Mouse (Mus musculus): ENCODE measurements around the gene Itga2b. TPM values are rescaled to one million over a fixed set of nuclear protein-coding genes. Genes with fewer than 3 reads are reported as not detected.
"Not testable (repeated sequence)": the region's sequence is repeated elsewhere in the genome, so short reads cannot be mapped to it uniquely, and the experiment has no call there.

The Itga2b gene
- polyA plus RNA-seq, 1 experiment from 2014 or later = 12.1 TPM

- no peak overlapping the region for H3K27ac ChIP-seq (ENCODE audit: low read length)
These were observed 58.9 kb downstream of the Itga2b start for GRCm38 (mm10) chr11:102411061-102411460.

GRCm38 (mm10) chr11:102410345-102410744, 59.6 kb downstream of the Itga2b start:
- H3K9me3 ChIP-seq (ENCODE audit: control insufficient read depth, low read length); H3K36me3 ChIP-seq (ENCODE audit: control insufficient read depth, insufficient read depth, low read length); H3K9ac ChIP-seq (ENCODE audit: low read length); H3K4me3 ChIP-seq (ENCODE audit: low read length); ATAC-seq (ENCODE audit: low read depth); H3K27ac ChIP-seq (ENCODE audit: low read length); H3K27me3 ChIP-seq (ENCODE audit: control insufficient read depth, insufficient read depth, low read depth, low read length); H3K4me2 ChIP-seq (ENCODE audit: low read depth, low read length): not testable (repeated sequence)
- WGBS = 96% methylated on average over 3 of the region's 3 CpGs
- peaks cover 15% of the 10 kb centered on the region for H3K4me1 ChIP-seq (replicated peaks; ENCODE audit: control insufficient read depth, insufficient read depth, low read length)

More at GRCm38 (mm10) chr11:102411061-102411460, 58.9 kb downstream of the Itga2b start:
- 56% methylated on average over 3 of the region's 3 CpGs for WGBS
- Histone ChIP-seq H3K4me1 (replicated peaks; ENCODE audit: control insufficient read depth, insufficient read depth, low read length) (peaks cover 10% of the 10 kb centered on the region), H3K9ac (ENCODE audit: low read length) (0 out of 2 replicates have a peak overlapping the region, but pooled peaks have one; percentile 6), H3K4me2 (ENCODE audit: low read depth, low read length) (no peak overlapping the region), H3K27me3 (ENCODE audit: control insufficient read depth, insufficient read depth, low read depth, low read length) (no peaks in the 10 kb centered on the region), H3K9me3 (ENCODE audit: control insufficient read depth, low read length) (no peaks in the 10 kb centered on the region), H3K4me3 (ENCODE audit: low read length) (no peak overlapping the region), H3K36me3 (ENCODE audit: control insufficient read depth, insufficient read depth, low read length) (no peaks in the 10 kb centered on the region)
- ATAC-seq (ENCODE audit: low read depth) = no peak

- Histone ChIP-seq H3K9ac (ENCODE audit: low read length) (no peak overlapping the region), H3K4me3 (ENCODE audit: low read length) (no peak overlapping the region), H3K27me3 (ENCODE audit: control insufficient read depth, insufficient read depth, low read depth, low read length) (no peaks in the 10 kb centered on the region), H3K36me3 (ENCODE audit: control insufficient read depth, insufficient read depth, low read length) (no peaks in the 10 kb centered on the region), H3K4me2 (ENCODE audit: low read depth, low read length) (no peak overlapping the region), H3K27ac (ENCODE audit: low read length) (no peak overlapping the region), H3K4me1 (replicated peaks; ENCODE audit: control insufficient read depth, insufficient read depth, low read length) (peaks cover 20% of the 10 kb centered on the region), H3K9me3 (ENCODE audit: control insufficient read depth, low read length) (no peaks in the 10 kb centered on the region)
- 65% methylated on average over 3 of the region's 3 CpGs for WGBS
- no peak for ATAC-seq (ENCODE audit: low read depth)
These were observed 60.1 kb downstream of the Itga2b start for GRCm38 (mm10) chr11:102409795-102410330.

GRCm38 (mm10) chr11:102408888-102409794, 60.8 kb downstream of the Itga2b start:
- Histone ChIP-seq H3K4me2 (ENCODE audit: low read depth, low read length) (peak overlapping the region; percentile 95), H3K27ac (ENCODE audit: low read length) (peak overlapping the region; percentile 71), H3K9ac (ENCODE audit: low read length) (peak overlapping the region; percentile 58), H3K36me3 (ENCODE audit: control insufficient read depth, insufficient read depth, low read length) (peaks cover 3% of the 10 kb centered on the region; the same call in 1 of the 2 replicates), H3K4me3 (ENCODE audit: low read length) (peak overlapping the region; percentile 97), H3K9me3 (ENCODE audit: control insufficient read depth, low read length) (no peaks in the 10 kb centered on the region), H3K4me1 (replicated peaks; ENCODE audit: control insufficient read depth, insufficient read depth, low read length) (peaks cover 24% of the 10 kb centered on the region), H3K27me3 (ENCODE audit: control insufficient read depth, insufficient read depth, low read depth, low read length) (no peaks in the 10 kb centered on the region)
- 32% methylated on average over 15 of the region's 15 CpGs for WGBS
- ATAC-seq (ENCODE audit: low read depth) = no peak

GRCm38 (mm10) chr11:102408344-102408876, 61.5 kb downstream of the Itga2b start:
- peak overlapping the region; percentile 94 for H3K27ac ChIP-seq (ENCODE audit: low read length)
- H3K4me1 ChIP-seq (replicated peaks; ENCODE audit: control insufficient read depth, insufficient read depth, low read length) = peaks cover 24% of the 10 kb centered on the region
- peak overlapping the region; percentile 97 for H3K4me3 ChIP-seq (ENCODE audit: low read length)
- no peaks in the 10 kb centered on the region for H3K27me3 ChIP-seq (ENCODE audit: control insufficient read depth, insufficient read depth, low read depth, low read length)
- under 1% methylated on average over 32 of the region's 32 CpGs for WGBS
- ATAC-seq (ENCODE audit: low read depth) = peak; percentile 90
- H3K9ac ChIP-seq (ENCODE audit: low read length) = peak overlapping the region; percentile 95
- no peaks in the 10 kb centered on the region for H3K9me3 ChIP-seq (ENCODE audit: control insufficient read depth, low read length)
- peaks cover 8% of the 10 kb centered on the region; the same call in 1 of the 2 replicates for H3K36me3 ChIP-seq (ENCODE audit: control insufficient read depth, insufficient read depth, low read length)
- H3K4me2 ChIP-seq (ENCODE audit: low read depth, low read length) = peak overlapping the region; percentile 95

GRCm38 (mm10) chr11:102407834-102408215, 62.1 kb downstream of the Itga2b start, which contains the start of gene Slc25a39:
Gene Slc25a39, minus strand, starts transcription at chr11:102407946.
- H3K27ac ChIP-seq (ENCODE audit: low read length) = peak within 1 kb of the TSS; percentile 94
- H3K4me3 ChIP-seq (ENCODE audit: low read length) = peak within 1 kb of the TSS; percentile 97
- H3K4me2 ChIP-seq (ENCODE audit: low read depth, low read length) = peak within 1 kb of the TSS; percentile 95
- under 1% methylated on average over 19 of the region's 19 CpGs for WGBS
- H3K9me3 ChIP-seq (ENCODE audit: control insufficient read depth, low read length) = no peaks in the 10 kb centered on the region
- no peak for ATAC-seq (ENCODE audit: low read depth)
- H3K9ac ChIP-seq (ENCODE audit: low read length) = peak within 1 kb of the TSS; percentile 95
- H3K27me3 ChIP-seq (ENCODE audit: control insufficient read depth, insufficient read depth, low read depth, low read length) = no peaks in the 10 kb centered on the region
- H3K36me3 ChIP-seq (ENCODE audit: control insufficient read depth, insufficient read depth, low read length) = peaks cover 13% of the 10 kb centered on the region
- H3K4me1 ChIP-seq (replicated peaks; ENCODE audit: control insufficient read depth, insufficient read depth, low read length) = peaks cover 24% of the 10 kb centered on the region

- WGBS = under 1% methylated on average over 71 of the region's 85 CpGs
These were observed 62.8 kb downstream of the Itga2b start for GRCm38 (mm10) chr11:102406900-102407833.

GRCm38 (mm10) chr11:102406401-102406800, 63.5 kb downstream of the Itga2b start:
- ATAC-seq (ENCODE audit: low read depth) = no peak
- no peaks in the 10 kb centered on the region for H3K9me3 ChIP-seq (ENCODE audit: control insufficient read depth, low read length)
- H3K36me3 ChIP-seq (ENCODE audit: control insufficient read depth, insufficient read depth, low read length) = peaks cover 18% of the 10 kb centered on the region
- peak overlapping the region; percentile 95 for H3K9ac ChIP-seq (ENCODE audit: low read length)
- peak overlapping the region; percentile 97 for H3K4me3 ChIP-seq (ENCODE audit: low read length)
- H3K27me3 ChIP-seq (ENCODE audit: control insufficient read depth, insufficient read depth, low read depth, low read length) = no peaks in the 10 kb centered on the region
- WGBS = 6% methylated on average over 3 of the region's 3 CpGs
- peak overlapping the region; percentile 94 for H3K27ac ChIP-seq (ENCODE audit: low read length)
- H3K4me1 ChIP-seq (replicated peaks; ENCODE audit: control insufficient read depth, insufficient read depth, low read length) = peaks cover 24% of the 10 kb centered on the region
- peak overlapping the region; percentile 95 for H3K4me2 ChIP-seq (ENCODE audit: low read depth, low read length)

More at GRCm38 (mm10) chr11:102406900-102407833, 62.8 kb downstream of the Itga2b start:
- peak overlapping the region; percentile 95 for H3K4me2 ChIP-seq (ENCODE audit: low read depth, low read length)
- H3K9ac ChIP-seq (ENCODE audit: low read length) = peak overlapping the region; percentile 95
- peak overlapping the region; percentile 97 for H3K4me3 ChIP-seq (ENCODE audit: low read length)
- peaks cover 24% of the 10 kb centered on the region for H3K4me1 ChIP-seq (replicated peaks; ENCODE audit: control insufficient read depth, insufficient read depth, low read length)
- H3K27ac ChIP-seq (ENCODE audit: low read length) = peak overlapping the region; percentile 94
- peaks cover 18% of the 10 kb centered on the region for H3K36me3 ChIP-seq (ENCODE audit: control insufficient read depth, insufficient read depth, low read length)
- H3K27me3 ChIP-seq (ENCODE audit: control insufficient read depth, insufficient read depth, low read depth, low read length) = no peaks in the 10 kb centered on the region
- H3K9me3 ChIP-seq (ENCODE audit: control insufficient read depth, low read length) = no peaks in the 10 kb centered on the region
- ATAC-seq (ENCODE audit: low read depth) = peak; percentile 79
